Mouse (Mus musculus): ENCODE results near the gene Hdgf.

Gene Hdgf

GRCm38 (mm10) chr3:87935776-87936175 is 29.7 kb downstream of the Hdgf start:
- in situ Hi-C loops (cut with MboI; ENCODE audit: unreplicated experiment in 2 of 2) = loop anchor here in 1 of 2 experiments (10.0 kb wide), 1 partner anchor 49 kb away; no protein-coding TSS in a partner anchor

DNA sequence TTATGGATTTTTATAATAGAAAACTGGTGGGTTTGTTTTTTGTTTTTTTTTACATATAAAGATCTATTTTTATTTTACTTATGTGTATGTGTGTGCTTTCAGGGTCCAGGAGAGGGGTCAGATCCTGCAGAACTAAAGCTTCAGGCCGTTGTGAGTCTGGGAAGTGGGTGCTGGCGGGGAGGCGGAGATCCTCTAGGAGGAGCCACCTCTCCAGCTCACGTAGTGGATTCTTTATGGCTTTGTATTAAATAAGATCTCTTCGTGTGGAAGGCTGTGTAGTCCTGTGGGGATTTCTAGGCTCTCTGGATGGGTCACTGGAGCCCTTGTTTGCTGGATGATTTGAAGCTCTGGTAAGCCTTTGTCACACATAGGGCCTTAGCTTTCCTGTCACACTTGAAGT is 34.5 kb downstream of the Hdgf start:
- in situ Hi-C loops (cut with MboI; ENCODE audit: unreplicated experiment in 2 of 2) = no loop called here

DNA sequence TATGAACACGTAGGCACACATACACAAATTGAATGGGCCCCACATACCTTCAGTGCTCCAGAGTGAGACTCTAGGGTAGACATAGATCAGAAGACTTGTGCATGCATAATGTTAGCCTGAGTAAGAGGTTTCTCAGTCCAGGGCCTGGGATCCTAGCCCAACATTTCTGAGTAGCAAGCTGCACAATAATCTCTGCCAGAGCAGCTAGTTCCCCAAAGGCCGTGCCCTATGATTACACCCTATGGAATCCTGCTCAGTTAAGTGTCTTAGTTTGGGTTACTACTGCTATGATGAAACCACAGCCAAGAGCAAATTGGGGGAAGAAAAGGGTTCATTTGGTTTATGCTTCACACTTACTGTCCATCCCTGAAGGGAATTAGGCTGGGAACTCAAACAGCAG is 36.4 kb downstream of the Hdgf start:
- in situ Hi-C loops (cut with MboI; ENCODE audit: unreplicated experiment in 2 of 2) = no loop called here

DNA sequence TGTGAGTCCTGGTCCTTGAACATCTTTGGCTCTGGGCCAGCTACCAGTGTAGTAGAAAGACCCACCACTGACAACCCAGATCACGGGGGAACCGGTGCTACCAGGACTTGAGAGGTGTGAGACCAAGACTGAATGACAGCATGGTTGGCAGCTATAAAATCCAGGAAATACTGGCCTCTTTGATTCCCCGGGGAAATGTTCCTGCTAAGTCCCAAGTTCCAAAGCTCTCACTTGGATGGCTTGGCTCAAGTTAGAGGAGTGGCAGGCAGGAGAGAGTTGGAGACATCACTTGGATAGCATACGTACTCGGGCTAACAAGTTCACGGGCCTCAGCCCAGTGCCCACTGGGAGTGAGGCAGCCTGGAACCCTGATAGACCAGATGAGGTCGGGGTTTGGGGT is 37.5 kb downstream of the Hdgf start:
- in situ Hi-C loops (cut with MboI; ENCODE audit: unreplicated experiment in 2 of 2) = no loop called here

- in situ Hi-C loops (cut with MboI; ENCODE audit: unreplicated experiment in 2 of 2) = no loop called here
Observed at GRCm38 (mm10) chr3:87944838-87945600, 38.9 kb downstream of the Hdgf start.

DNA sequence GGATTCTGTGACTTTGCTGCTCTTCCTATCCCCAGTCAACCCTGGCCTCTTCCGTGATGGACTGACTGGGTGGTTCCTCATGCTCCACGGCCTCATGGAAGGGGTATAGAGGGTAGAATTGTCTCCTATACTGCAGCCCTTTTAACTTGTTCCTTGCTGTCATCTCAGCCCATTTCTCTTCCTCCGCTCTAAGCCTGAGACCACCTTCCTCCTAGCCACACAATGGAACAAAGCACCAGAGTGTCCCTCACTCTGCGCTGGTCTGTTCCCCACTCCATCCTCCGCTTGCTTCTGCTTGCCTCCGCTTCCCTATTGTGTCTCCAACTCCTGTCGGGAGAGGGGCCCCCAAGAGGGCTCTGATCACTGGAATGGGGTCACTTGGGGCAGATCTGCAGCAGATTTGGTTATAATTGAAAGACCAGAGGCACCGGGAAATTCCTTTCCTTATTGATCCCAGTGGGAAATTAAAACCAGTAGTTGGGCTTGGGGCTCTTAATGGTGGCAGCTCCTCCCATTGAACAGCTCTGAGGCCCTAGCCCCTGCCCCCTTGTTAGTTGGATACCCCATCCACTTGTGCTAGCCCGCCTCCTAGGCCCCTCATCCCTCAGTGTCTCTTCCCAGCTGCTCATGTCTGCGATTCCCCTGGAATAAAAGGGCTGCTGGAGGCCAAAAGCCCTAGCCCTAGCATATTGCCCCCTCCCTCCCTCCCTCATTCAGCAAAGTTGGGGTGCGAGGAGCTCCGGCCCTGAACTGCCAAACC is 39.8 kb downstream of the Hdgf start:
- in situ Hi-C loops (cut with MboI; ENCODE audit: unreplicated experiment in 2 of 2) = no loop called here

DNA sequence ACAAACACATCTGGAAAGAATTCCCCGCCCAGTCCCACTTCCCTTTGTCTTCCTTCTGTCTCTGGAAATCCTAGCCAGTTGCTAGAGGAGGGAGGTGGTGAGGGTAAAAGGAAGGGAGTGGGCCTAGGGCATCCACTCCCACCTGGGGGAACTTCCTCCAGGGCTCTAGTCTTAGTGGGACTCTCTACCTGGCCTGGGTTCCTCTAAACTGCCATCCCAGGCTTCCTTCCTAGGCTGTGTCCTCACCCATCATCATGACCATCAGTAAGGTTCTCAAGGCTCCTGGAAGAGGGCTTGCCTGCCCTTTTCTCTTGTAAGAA is 40.4 kb downstream of the Hdgf start:
- in situ Hi-C loops (cut with MboI; ENCODE audit: unreplicated experiment in 2 of 2) = no loop called here

DNA sequence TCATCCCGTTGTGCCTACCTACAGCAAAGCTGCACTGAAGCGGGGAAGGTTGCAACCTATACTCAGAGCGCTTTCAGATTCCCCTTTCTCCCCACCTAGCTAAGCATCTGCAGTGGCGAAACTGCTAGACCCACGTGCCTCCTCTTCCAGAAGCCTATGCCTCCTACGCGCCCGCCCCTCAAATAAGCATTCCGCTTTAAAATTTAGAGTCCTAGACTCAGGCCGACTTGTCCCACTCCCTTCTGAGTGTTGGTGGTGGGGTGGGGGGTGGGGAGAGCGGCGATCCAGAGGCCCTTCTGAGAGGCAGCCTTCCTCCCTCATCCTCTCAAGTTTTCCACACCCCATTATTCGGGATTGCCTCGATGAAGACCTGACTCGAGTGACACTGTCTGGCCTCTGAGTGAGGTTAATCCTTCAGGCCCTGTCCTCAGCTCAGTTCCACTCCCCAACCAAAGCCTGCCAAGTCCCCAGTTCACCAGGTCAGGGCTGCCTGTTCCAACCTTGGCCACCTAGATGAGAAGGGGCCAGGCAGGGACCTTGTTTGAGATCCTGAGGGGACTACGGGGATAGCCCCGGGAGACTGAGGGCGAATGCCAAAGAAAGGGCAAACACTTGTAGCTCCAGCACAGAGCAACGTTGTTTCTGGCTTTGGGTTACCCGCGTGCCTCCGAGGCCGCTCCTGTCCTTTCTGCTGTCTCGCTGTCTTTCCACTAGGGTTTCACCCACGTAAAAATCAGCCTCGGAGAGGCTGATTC is 41.1 kb downstream of the Hdgf start:
- in situ Hi-C loops (cut with MboI; ENCODE audit: unreplicated experiment in 2 of 2) = no loop called here

DNA sequence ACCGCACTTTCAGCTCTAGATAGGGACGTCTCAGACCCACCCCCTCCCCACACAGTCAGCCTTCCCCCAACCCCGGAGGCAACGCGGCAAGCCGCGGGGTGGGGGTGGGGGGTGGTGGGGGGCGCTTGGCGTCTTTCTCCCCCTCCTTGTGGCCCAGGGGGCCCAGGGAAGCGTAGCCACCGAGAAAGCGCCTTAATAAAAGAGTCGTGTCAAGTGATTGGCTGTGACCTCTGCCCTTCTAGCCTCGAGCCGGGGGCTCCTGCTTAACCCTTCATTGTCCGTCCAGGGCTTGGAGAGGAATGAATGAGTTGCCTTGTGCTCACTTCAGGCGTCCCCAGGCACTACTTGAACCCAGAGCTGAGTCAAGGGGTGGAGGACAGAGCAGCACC is 41.7 kb downstream of the Hdgf start:
- in situ Hi-C loops (cut with MboI; ENCODE audit: unreplicated experiment in 2 of 2) = no loop called here

DNA sequence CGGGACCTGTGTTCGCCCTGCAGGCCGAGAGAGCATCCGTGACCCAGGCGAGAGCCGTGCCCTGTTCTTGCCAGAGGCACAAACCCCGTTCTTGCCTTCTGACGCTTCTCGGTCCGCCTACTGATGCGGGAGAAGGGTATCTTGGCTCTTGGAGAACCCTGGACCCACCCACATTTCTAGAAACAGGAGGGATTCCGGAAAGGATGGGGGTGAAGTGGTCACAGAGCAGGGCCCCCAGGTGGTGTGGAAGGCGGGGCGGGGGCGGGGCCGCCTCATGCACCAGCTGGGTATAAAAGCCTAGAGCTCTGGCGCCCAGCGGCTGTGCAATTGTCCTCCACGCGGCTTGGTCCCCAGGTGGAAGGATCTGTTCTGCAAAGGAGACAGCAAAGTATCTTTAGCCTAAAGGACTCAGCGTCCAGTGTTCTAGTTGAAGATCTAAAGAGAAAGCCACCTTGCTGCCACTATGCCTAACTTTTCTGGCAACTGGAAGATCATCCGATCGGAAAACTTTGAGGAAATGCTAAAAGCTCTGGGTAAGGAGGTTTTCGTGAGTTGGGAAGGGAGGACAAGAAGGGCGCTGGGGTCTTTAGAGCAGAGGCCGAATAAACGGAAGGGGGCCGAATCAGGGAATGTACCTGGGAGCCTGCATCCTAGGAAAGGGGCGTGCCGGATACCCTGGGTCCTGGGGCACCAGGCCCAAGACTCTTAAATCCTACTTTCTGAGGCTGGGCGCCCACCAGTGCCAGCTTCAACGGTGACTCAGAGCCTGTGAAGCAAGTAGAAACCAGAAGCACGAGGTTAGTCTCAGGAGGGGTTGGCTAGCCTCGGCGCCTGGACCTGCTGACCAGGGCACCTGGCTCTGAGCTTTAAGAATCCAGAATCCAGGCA is 42.5 kb downstream of the Hdgf start, which contains the start of gene Crabp2:
Gene Crabp2, plus strand, starts transcription at position 289 of the 888 bp plus-strand sequence.
- in situ Hi-C loops (cut with MboI; ENCODE audit: unreplicated experiment in 2 of 2) = no loop called here

DNA sequence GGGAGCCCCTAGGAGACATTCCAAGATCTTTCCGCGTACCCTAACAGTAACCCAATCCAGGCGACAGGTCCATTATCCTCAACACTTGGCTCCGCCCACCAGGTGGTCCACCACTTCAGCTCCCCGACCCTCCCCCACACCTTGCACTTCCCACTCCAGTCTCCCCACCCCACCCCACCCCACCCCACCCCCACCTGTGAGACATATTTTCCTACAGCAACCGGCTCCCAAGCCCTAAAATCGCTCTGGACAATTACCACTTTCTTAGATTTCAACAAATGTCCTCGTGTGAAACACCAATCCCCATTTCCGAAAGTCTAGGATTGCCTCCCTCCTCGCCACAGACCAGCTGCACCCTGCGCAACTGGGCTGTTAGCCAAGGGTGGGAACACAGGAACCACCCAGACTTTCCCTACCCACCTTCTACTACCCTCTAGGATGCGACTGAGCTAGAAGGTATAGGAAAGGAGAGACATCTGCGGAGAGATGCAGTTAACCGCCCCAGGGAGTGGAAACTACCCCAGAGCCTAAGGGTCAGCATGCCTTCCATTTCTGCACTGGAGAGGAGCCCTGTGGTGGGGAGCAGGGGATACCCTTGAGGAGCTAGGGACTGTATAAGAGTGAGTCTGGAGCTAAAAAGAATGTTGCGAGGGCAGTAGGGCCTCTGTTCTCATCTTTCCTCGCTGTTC is 43.3 kb downstream of the Hdgf start:
- in situ Hi-C loops (cut with MboI; ENCODE audit: unreplicated experiment in 2 of 2) = no loop called here

GRCm38 (mm10) chr3:87949955-87950515 is 43.9 kb downstream of the Hdgf start:
- in situ Hi-C loops (cut with MboI; ENCODE audit: unreplicated experiment in 2 of 2) = loop anchor here (25.0 kb wide), 2 partner anchors 112 to 163 kb away; partner anchors contain the start of genes Insrr (in 1 of the 2), Naxe (in 1 of the 2) and Ntrk1 (in 1 of the 2)

DNA sequence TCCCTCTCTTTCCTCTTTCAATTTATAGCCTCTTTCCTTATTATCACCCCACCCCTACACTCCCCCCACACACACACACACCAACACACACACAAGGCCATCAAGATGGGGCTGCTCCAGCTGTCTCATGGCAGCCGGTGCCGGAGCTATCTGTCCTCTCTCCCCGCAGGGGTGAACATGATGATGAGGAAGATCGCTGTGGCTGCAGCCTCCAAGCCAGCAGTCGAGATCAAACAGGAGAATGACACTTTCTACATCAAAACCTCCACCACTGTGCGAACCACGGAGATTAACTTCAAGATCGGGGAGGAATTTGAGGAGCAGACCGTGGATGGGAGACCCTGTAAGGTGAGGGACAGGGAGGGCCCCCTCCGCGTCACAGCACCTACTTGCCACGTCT is 45.8 kb downstream of the Hdgf start:
- in situ Hi-C loops (cut with MboI; ENCODE audit: unreplicated experiment in 2 of 2) = loop anchor here (25.0 kb wide), 2 partner anchors 110 to 165 kb away; partner anchors contain the start of genes Insrr (in 1 of the 2), Naxe (in 1 of the 2) and Ntrk1 (in 1 of the 2)

DNA sequence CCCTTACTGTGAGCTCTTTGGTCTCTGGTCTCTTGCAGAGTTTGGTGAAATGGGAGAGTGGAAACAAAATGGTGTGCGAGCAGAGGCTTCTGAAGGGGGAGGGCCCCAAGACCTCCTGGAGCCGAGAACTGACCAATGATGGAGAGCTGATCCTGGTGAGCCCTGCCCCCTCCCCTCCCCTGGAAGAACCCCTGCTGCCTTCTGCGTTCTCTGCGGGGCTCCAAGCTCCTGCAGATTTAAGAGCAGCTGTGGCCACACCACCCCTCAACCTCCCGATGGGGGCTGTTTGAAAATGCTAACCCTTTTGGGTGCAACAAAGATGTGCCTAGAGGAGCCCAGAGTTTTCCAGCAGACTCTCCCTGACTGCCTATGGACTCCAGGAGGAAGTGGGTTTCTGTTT is 46.3 kb downstream of the Hdgf start:
- in situ Hi-C loops (cut with MboI; ENCODE audit: unreplicated experiment in 2 of 2) = loop anchor here (25.0 kb wide), 2 partner anchors 110 to 165 kb away; partner anchors contain the start of genes Insrr (in 1 of the 2), Naxe (in 1 of the 2) and Ntrk1 (in 1 of the 2)

- in situ Hi-C loops (cut with MboI; ENCODE audit: unreplicated experiment in 2 of 2) = loop anchor here (25.0 kb wide), 2 partner anchors 104 to 171 kb away; partner anchors contain the start of genes Insrr (in 1 of the 2), Naxe (in 1 of the 2) and Ntrk1 (in 1 of the 2)
Observed at GRCm38 (mm10) chr3:87958056-87958455, 51.9 kb downstream of the Hdgf start.

DNA sequence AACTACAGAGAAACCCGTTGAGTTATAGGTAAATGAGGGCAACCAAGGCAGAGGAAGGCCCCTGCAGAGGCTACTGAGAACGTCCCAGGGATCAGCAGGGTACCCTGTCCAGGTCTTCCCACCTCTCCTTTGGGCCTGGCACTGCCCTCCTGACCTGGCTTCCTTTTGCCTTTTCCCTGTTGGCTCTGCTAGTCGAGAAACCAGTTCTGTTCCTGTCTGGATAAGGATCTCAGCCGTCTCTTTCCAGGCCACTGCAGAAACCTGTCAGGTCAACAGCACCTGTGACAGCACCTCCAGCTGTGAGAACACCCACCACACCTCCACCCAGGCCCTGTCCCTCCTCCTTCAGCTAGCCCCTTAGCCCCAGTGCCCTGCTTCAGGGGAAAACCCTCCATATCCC is 52.4 kb downstream of the Hdgf start:
- in situ Hi-C loops (cut with MboI; ENCODE audit: unreplicated experiment in 2 of 2) = loop anchor here (25.0 kb wide), 2 partner anchors 104 to 171 kb away; partner anchors contain the start of genes Insrr (in 1 of the 2), Naxe (in 1 of the 2) and Ntrk1 (in 1 of the 2)

- in situ Hi-C loops (cut with MboI; ENCODE audit: unreplicated experiment in 2 of 2) = loop anchor here (25.0 kb wide), 2 partner anchors 103 to 172 kb away; partner anchors contain the start of genes Insrr (in 1 of the 2), Naxe (in 1 of the 2) and Ntrk1 (in 1 of the 2)
Observed at GRCm38 (mm10) chr3:87958967-87959366, 52.8 kb downstream of the Hdgf start.

GRCm38 (mm10) chr3:87959371-87959770 is 53.2 kb downstream of the Hdgf start:
- in situ Hi-C loops (cut with MboI; ENCODE audit: unreplicated experiment in 2 of 2) = loop anchor here (25.0 kb wide), 2 partner anchors 103 to 172 kb away; partner anchors contain the start of genes Insrr (in 1 of the 2), Naxe (in 1 of the 2) and Ntrk1 (in 1 of the 2)

Measured in v-Abl transformed pro-B cells (cell line).